Mouse (Mus musculus) lung, adult 2 months (tissue): ENCODE measurements around the gene Nme7. TPM values are rescaled to one million over a fixed set of nuclear protein-coding genes. Genes with fewer than 3 reads are reported as not detected.
A peak's percentile ranks its signal among the peaks of the same experiment; 100 is the strongest.

Source experiments
- DNase-seq: peaks from one replicate; pipeline ENCODE4 v3.0.0; 2022
- H3K4me1 ChIP-seq: fragments of 200-500 bp; 2 replicates; pipeline ENCODE4 v1.6.1; 2011; ENCODE audit warnings: low read length; ENCODE audit not compliant: control insufficient read depth, insufficient read depth
- H3K4me3 ChIP-seq: fragments of 200-500 bp; replicated peaks from 2 replicates; pipeline ENCODE3; 2011; ENCODE audit warnings: low read depth, mild to moderate bottlenecking, control low read depth, low read length; ENCODE audit errors: extremely low read depth
- CTCF ChIP-seq: fragments of 200-500 bp; IDR thresholded peaks from 2 replicates; pipeline ENCODE4 v1.5.1; 2011; ENCODE audit warnings: mild to moderate bottlenecking, low read length, control low read depth; ENCODE audit not compliant: insufficient read depth
- POLR2A ChIP-seq: fragments of 200-500 bp; IDR thresholded peaks from 2 replicates; pipeline ENCODE4 v1.6.1; 2011; ENCODE audit warnings: low read depth, mild to moderate bottlenecking, control low read depth, low read length, borderline replicate concordance; ENCODE audit errors: extremely low read depth
- WGBS: fragments of 180-500 bp; shearing (Covaris S2); methylation state at CpG from one replicate; pipeline ENCODE4 v1.1.7; 2018; 5-methylcytosine and 5-hydroxymethylcytosine counted together
- polyA plus RNA-seq: library from polyadenylated mRNA; depleted of rRNA; stranded (reverse); fragments of >200 nt; gene quantifications from 2 replicates; pipeline ENCODE4 v1.2.3, GENCODE M21; 2012

Nme7 gene
- polyA plus RNA-seq, 1 experiment: 5.0 TPM

- no peak for DNase-seq
- TF ChIP-seq CTCF (peak; percentile 44), POLR2A (0 out of 2 replicates have a peak, but pooled peaks have one; percentile 15)
- Histone ChIP-seq H3K4me1 (no peaks in the 10 kb centered on the region; the same call in none of the 2 replicates), H3K4me3 (peak overlapping the region; percentile 66)
- WGBS: 45% methylated on average over 7 of the region's 7 CpGs
These were observed 151.7 kb downstream of the Nme7 start for GRCm38 (mm10) chr1:164455614-164456013.

GRCm38 (mm10) chr1:164456065-164456464 lies 152.1 kb downstream of the Nme7 start:
- peak; percentile 62 for DNase-seq
- no peak for TF ChIP-seq CTCF
- peak; percentile 73; the same call in 1 of the 2 replicates for TF ChIP-seq POLR2A
- 36% methylated on average over 6 of the region's 6 CpGs for WGBS
- H3K4me1 ChIP-seq: no peaks in the 10 kb centered on the region; the same call in none of the 2 replicates
- H3K4me3 ChIP-seq: peak overlapping the region; percentile 66

- no peaks in the 10 kb centered on the region; the same call in none of the 2 replicates for H3K4me1 ChIP-seq
- no peak for DNase-seq
- WGBS: 9% methylated on average over 8 of the region's 8 CpGs
- peak overlapping the region; percentile 66 for H3K4me3 ChIP-seq
- TF ChIP-seq CTCF: no peak
- TF ChIP-seq POLR2A: peak; percentile 46; the same call in 1 of the 2 replicates
These were observed 152.8 kb downstream of the Nme7 start for GRCm38 (mm10) chr1:164456731-164457130.

- TF ChIP-seq POLR2A (0 out of 2 replicates have a peak, but pooled peaks have one; percentile 26), CTCF (no peak)
- Histone ChIP-seq H3K4me3 (peak overlapping the region; percentile 66), H3K4me1 (no peaks in the 10 kb centered on the region; the same call in none of the 2 replicates)
- DNase-seq: no peak
- under 1% methylated on average over 67 of the region's 76 CpGs for WGBS
These were observed 153.8 kb downstream of the Nme7 start for GRCm38 (mm10) chr1:164457531-164458244.

GRCm38 (mm10) chr1:164458245-164458613 lies 154.3 kb downstream of the Nme7 start, which contains the start of gene Atp1b1:
Gene Atp1b1 (minus strand): TSS chr1:164458355.
- under 1% methylated on average over 35 of the region's 35 CpGs for WGBS
- H3K4me1 ChIP-seq: no peaks in the 10 kb centered on the region; the same call in none of the 2 replicates
- peak within 1 kb of the TSS; percentile 66 for H3K4me3 ChIP-seq
- TF ChIP-seq POLR2A: peak; percentile 96
- TF ChIP-seq CTCF: no peak
- peak; percentile 83 for DNase-seq

- DNase-seq: no peak
- 4% methylated on average over 22 of the region's 22 CpGs for WGBS
- Histone ChIP-seq H3K4me1 (no peaks in the 10 kb centered on the region; the same call in none of the 2 replicates), H3K4me3 (peak overlapping the region; percentile 61)
- TF ChIP-seq CTCF (no peak), POLR2A (0 out of 2 replicates have a peak, but pooled peaks have one; percentile 13)
These were observed 154.7 kb downstream of the Nme7 start for GRCm38 (mm10) chr1:164458621-164459051.

GRCm38 (mm10) chr1:164459127-164459905 lies 155.4 kb downstream of the Nme7 start:
- no peak for DNase-seq
- TF ChIP-seq POLR2A: no peak
- no peak for TF ChIP-seq CTCF
- H3K4me3 ChIP-seq: peak overlapping the region; percentile 61
- H3K4me1 ChIP-seq: no peaks in the 10 kb centered on the region; the same call in 1 of the 2 replicates
- 39% methylated on average over 12 of the region's 12 CpGs for WGBS

GRCm38 (mm10) chr1:164460921-164461697 lies 157.2 kb downstream of the Nme7 start:
- Histone ChIP-seq H3K4me3 (no peak overlapping the region), H3K4me1 (no peaks in the 10 kb centered on the region; the same call in 1 of the 2 replicates)
- TF ChIP-seq CTCF: no peak
- 0 out of 2 replicates have a peak, but pooled peaks have one; percentile 29 for TF ChIP-seq POLR2A
- DNase-seq: peak; percentile 39
- 63% methylated on average over 13 of the region's 13 CpGs for WGBS
